Mouse (Mus musculus) gastrocnemius, postnatal 25 days (tissue): ENCODE measurements at regions not wholly inside any gene's neighbourhood (a gene's known extent, or its start where the extent isn't known, plus 50 kb on each side); places are given as distances from the start of the nearest gene placed in this dataset.
"Not testable (repeated sequence)": the region's sequence is repeated elsewhere in the genome, so short reads cannot be mapped to it uniquely, and the experiment has no call there.

Experiments used
- DNase-seq: peaks from one replicate; pipeline ENCODE4 v3.0.0; 2022

DNA sequence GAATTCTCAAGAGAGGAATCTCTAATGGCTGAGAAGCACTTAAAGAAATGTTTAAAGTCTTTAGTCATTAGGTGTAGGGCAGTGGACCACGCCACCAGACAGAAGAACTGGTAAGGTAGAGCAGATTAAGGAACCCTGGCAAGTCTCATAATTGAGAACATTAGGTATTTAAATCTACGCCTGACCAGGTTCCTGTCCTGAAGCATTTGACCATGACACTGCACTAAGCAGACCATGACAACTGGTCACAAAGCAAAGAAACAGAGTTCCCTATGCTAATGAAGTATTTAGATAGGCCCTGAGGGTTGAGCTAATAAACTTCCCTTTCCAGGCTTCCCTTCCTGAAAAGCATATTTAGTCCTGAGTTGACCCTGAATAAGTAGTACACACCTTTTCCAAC, 562.3 kb downstream of the Cdh11 start:
- no peak for DNase-seq

DNA sequence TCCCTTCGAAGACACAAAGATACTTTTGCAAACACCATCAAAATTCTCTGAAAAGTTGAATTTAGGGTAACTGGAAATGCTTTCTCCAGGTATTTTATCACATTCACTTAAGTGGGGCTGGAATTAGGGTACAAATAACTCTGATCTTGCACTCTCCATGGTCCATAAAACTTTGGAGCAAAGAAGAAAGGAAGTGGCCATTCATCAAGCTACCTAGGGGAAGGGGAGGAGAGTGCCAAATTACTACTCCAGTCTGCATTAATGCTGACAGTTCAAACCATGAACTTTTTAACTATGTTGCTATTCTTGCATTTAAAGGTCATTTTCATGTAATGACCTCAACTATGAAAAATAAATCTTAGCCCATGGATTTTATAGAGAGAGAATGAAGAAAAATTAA, 579.8 kb downstream of the Cdh11 start:
- no peak for DNase-seq

DNA sequence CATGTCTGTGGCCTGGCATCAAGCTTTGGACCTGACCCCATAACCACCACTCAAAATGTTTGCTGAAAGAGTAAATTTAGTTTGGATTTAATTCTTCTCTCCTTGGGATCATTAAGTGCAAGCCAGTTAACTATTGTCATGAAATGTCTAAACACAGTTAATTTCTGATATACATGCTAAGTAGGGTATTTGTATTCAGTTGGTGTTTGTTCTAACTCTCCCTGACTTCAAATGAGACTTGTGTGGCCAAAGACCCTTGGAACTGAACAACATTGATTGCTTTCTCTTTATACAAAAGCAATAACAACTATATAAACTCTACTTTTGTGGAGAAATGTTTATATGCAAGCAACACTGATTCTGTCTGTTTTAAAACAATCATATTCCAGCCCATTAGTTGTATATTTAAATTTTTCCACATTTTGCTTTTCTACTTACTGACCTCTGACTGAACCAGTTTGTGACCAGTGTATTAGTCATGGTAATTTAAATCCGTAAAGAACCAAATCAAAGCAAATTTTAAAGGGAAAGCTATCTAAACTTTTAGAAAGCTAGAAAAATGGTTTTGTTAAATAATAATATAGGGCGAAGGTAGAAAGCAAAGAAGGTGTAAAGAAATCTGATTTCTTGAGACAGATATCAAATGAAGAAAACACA, 625.8 kb downstream of the Cdh11 start:
- DNase-seq = no peak

DNA sequence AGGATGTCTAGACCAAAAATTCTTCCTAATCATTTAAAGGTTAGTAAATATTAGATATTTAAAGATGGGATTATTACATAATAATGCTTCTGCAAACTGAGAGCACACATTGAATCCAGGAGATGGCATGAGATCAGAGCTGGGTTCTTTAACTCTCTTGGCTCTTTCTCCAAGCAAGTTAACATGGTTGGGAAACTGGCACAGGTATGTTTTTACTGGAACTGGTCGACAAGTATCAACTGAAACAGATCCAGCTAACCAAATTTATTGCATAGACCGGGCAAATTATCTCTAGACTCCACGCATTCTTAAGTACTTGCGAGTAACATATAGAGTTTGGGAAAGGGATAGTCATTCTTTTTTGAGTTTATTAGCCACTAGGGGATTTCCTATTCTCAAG, 666.8 kb downstream of the Cdh11 start:
- DNase-seq = no peak

DNA sequence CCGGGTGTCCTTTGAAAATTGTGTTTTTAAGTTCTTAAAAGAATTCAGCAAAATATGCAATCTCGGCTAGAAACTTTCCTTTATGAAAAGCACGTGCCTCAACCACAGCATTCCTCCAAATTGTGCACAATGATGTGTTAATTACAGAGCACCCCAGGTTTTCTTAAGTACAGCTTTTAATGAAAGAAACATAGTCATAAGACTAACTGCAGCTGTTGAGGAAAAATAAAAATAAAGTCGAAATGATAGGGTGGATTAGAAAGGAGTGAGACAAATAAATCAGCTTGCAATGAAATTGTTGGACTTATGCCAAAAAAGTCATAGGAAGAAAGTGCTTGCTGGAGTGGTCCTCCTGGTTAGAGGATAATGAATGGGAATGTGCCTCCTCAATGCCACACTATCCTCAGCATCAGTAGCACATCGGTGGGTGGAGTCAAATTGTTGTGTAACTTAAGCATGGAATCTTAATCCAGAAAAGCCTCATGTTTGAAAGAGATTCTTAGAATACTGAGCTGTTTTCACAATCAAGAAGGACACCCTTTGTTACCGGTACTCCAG, 668.5 kb downstream of the Cdh11 start:
- DNase-seq = no peak

DNA sequence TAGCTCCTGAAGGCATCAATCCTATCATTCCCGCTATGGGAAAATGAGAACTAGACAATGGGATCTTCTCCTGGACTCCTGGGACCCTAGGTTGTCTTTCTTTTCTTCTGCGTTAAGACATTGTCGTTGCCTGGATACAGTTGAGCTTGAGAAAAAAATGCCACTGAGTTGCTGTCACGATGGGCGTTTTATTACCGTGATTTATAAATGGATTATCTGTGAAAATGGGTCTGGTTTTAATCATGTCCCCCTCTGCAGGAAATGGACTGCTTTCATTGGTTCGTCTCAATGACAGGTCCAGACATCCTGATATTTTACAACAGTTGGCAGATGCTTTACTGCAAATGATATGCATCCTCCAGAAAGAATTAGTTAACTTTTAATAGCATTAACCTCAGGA, 681.7 kb downstream of the Cdh11 start:
- no peak for DNase-seq

DNA sequence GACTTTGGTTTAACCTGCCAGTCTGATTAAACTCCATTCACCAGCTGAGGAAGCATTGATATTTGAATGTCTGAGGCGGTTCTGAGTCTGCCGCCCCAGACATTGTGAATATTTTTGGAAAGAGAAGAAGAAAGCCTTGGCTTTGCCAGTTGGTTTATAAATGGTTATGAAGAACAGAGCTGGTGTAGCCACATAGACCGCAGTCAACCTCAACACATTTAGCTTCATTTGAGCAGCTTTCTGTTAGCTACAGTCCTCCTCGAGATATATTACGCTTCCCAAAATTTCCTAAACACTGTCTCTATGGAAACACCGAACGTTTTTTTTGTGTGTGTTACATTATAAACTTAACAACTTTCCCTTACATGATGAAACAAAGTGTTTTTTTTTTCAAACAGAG, 688.7 kb downstream of the Cdh11 start:
- DNase-seq = no peak

DNA sequence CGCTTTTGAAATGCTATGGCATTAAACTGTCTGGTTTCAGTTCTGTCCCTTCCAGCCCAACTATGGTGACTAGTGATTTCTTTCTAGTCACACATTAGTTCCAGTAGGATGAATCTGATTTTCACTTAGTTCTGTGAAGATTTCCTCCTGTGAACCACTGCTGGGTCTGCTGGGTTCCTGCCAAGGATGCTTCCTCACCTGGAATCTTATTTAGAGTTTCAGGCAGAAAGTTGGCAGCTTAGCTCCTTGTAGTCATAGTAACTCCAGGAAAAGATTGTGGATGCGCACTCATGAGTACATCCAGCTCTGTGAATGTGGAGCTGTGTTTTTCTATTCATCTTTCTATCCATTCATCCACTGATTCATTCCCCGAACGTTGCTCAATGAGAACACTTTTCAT, 699.5 kb downstream of the Cdh11 start:
- DNase-seq = no peak

DNA sequence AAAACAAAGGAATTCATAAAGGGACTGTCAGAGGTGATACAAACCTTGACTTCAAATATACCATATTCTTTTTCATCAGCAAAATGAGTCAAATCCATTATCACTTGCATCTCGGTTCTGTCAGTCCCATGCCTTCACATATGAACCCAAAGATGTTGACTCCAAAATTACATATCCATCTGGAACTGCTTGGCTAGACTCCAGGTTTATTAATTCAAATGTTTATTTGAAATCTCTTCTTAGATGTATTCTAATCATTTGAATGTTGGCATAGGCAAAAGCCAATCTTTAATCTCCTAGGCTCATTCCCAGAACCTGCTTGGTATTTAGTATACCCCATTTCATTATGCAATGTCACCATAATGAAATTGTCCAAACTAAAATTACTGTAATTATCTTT, 709.8 kb downstream of the Cdh11 start:
- no peak for DNase-seq

DNA sequence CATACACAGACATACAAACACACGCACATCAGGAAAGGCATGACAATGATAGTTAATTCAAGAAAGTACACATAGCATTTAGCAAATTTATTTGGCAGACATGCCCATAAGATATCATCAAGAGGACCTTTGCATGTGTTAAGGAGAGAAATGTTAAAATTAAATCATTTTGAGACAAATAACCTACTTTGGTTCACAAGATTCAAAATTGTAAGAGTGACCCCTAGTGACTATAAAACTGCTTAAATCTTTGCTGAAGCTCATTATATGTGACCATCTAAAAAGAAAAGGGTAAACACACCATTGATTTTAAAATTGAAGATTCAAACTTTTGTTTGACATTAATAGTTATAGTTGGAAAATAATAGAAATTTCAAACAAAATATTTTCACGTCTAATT, 721.3 kb downstream of the Cdh11 start:
- DNase-seq = no peak

DNA sequence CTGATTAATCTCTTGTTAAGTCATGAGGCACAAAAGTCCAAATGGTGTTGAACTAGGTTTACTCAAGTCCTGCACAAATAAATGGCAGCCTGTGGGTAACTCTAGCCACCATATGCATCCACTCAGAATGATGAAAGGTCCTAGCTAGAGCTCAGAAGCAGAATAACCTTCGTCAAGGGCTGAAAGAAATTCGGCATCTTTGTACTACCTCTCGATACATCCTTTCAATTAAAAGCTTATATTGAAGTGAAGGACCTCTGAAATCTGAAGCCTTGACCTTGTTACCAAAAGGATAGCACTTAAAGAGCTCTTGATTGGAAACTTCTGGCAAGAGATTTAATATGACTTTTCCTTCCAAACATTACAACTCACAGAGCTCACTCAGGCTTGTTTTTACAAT, 732.0 kb downstream of the Cdh11 start:
- DNase-seq = no peak

DNA sequence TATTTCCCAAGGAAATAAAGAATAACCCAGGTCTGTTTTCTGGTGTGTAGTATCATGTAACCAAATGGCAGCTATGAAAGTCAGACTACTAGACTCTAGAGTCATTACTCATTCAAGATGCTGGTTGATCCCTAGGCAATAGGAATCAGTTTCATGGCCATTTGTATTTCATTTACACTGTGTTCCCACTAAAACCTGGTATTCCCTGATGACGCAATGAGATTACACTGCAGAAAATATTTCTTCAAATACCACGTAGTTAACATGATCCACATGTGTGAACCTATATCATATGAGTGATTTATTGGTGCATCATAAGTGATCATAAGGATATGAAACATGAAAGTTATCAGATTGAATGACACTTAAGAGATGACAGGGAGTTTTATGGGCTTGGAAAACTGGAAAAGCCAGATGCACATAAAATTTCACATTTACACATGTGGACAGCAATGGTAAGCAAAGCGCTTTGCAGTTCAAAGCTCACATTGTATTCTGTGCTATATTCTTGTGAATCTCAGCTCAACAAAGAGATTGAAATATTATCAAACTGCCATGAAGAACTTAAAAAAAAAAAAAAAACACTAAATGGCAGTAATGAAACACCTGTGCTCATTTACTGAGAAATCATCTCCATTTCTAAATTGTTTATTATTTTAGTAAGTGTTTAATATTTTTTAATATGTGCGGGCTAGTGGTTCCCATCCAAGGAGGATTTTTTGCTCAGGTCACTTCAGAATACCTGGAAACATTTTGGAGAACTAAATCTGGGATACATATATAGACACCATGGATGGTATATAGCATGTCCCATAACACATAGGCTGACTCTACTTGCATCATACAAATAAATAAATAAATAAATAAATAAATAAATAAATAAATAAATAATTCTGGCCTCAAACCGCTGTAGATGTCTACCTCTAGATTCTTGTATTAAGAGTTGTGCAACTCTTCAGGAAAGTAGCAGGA, 758.2 kb downstream of the Cdh11 start:
- DNase-seq = no peak

DNA sequence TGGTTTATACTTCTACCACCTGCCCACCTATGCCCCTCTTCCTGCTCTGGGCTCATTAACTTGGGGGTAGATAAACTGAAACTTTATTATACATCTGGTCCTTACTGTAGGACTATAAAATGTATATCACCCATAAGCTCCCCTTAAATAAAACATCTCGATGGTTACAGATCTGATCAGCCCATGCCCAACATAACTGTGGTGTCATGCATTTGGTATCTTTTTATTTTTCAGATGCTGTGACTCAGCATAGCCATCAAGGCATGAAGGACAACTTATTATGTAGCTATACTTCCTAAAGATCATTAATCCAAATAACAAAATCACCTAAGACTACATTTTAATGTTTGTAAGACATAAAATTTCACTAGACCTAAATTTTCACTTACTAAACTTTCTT, 761.0 kb downstream of the Cdh11 start:
- DNase-seq = no peak

DNA sequence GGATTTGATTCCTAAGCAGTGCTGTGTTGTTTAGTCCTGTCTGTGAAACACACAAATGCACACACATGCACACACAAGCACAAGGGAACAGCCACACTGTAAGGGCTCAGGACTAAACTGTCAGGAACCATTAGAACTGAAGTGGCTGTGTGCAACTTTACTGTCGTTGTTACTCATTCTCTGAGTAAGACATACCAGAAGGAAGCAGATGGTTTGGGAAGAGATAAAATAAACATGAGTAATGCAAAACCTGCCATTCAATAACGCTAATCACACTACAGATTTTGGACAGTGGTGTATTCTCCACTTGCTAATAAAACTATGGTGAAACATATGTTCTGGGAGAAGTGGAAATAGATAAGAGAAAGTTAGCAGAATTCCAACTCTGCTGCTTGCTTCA, 767.7 kb downstream of the Cdh11 start:
- DNase-seq = no peak

DNA sequence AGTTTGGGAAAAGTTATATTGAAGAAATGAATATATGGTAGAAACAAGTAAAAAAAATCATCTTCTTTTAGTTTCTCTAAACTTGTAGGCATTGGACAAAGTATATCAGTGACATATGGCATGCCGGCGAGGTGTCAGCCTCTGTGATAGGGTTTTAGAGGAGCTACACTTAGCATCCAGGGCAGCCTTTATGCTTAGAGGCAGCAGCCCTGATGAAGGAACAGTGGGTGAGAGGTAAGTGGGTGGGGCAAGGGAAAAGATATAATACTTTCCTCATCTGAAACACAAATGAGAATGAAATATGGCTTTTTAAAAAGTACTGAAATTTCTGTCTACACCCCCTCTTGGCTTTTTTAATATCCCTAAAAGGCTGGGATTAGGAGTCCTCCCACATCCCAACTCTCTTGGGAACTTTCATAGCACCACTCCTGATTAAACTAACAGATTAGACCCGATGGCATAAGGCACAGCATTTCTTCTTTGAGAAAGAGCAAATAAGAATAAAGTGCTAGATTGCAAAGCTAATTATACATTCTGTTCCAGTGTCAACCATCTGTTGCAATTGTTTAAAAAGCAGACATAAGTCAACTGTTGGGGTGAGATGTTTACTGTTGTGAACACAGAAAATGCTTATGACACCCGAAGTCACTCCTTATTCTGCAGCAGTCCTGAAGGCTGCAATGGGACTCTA, 785.0 kb downstream of the Cdh11 start:
- DNase-seq = no peak

DNA sequence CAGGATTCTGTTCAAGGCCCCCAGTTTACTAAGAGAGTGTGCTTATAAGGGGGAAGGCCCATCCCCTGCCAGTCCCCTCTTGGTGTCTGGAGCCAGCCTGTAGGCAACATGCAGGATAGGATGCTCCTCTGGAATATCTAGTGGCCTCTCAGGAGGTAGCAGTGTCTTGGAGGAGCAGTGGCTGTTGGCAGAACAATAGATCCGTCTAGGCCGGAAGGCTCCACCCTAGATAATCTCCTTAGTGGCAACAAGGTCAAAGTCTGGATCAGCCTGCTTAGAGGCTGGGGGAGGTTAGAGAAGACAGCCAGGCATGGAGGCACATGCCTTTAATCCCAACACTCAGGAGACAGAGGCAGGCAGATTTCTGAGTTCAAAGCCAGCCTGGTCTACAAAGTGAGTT, 788.7 kb downstream of the Cdh11 start:
- DNase-seq = not testable (repeated sequence)

DNA sequence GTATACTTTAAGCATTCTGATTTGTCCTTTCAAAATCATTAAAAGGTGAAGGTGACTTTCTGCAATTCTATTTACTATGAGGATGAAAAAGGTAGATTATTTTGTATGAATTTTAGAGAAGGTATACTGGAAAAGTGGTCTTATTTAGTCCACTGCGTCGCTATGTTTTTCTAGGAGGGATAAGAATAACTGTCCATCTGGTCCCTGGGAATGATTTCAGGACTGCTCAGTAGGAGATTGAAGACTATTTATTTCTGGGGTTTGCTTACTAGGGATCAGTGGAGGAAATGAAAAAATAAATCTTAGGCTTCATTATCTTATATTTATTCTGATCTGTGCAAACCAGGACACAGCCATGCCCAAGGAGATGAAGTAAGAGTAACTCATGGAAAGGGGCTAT, 828.6 kb downstream of the Cdh11 start:
- no peak for DNase-seq

DNA sequence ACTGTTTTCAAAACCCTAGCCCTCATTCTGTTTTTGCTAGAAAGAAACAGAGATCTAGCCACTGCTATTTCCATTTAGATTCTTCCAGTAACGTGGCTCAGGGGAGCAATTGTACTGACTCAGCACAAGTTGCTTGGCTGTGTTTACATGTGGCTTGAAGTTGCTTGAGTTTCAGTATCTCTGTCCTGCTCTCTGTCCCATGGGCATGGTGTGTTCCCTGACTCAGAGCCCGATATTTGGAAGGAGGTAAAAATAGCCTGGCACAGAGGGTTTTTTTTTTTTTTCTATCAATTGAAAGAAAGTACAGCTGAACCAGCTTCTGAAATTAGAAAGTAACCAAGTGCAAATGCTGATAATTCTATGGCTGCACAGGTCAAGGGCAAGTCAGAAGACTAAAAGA, 834.8 kb downstream of the Cdh11 start:
- peak; percentile 22 for DNase-seq

DNA sequence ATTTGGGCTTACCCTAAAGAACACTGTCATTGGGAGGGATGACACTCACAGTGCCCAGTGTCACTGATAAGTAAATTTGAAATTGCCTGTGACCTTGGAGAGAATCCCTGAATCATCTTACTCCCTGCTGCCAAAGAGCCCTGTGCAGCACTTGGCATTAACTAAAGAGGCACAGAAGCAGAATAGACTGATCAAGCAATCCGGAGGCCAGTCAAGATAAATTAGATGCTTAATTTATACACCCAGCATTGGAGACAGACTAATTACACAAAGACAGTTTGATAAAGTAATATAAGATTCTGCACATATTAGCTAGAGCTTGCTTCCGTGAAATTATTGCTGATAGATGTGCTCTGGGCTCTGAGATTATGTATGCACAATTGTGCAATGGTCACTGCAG, 847.6 kb downstream of the Cdh11 start:
- DNase-seq = no peak

DNA sequence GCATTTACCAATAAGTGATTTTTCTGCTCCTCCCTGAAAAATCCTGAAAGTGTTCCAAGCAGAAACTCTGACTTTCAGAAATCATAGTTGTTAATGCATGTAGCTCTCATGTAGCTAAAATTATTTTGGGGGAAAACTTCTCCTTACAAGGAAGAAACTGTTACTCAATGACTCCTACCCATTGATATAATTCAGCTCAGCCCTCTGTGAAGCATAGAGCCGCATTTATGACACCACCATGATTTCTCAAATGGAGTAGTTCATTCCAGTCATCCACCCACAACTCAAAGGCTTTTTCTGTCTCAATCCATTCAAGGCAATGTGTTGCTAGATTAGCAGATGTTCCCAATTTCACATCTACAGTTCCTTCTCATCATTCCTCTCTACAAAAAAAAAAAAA, 871.8 kb downstream of the Cdh11 start:
- no peak for DNase-seq
